Mouse (Mus musculus): Measurements from ENCODE around the gene Ptprg. TPM values are rescaled to one million over a fixed set of nuclear protein-coding genes. Genes with fewer than 3 reads are reported as not detected.
"Not testable (repeated sequence)": the region's sequence is repeated elsewhere in the genome, so short reads cannot be mapped to it uniquely, and the experiment has no call there.

Gene Ptprg
- polyA plus RNA-seq, 1 experiment from 2014 or later = 45.9 TPM

GRCm38 (mm10) chr14:11775951-11776495 is 222.7 kb downstream of the Ptprg start:
- no peaks in the 10 kb centered on the region for H3K9me3 ChIP-seq
- H3K27ac ChIP-seq (replicated peaks) = peak overlapping the region; percentile 59; the same call in 1 of the 2 replicates
- H3K9ac ChIP-seq = no peak overlapping the region
- H3K4me3 ChIP-seq = no peak overlapping the region
- 70% methylated on average over 6 of the region's 6 CpGs for WGBS
- no peak for ATAC-seq (ENCODE audit: low read depth)
- no peak overlapping the region for H3K4me2 ChIP-seq
- no peaks in the 10 kb centered on the region for H3K36me3 ChIP-seq
- H3K4me1 ChIP-seq (replicated peaks) = peaks cover 33% of the 10 kb centered on the region
- no peaks in the 10 kb centered on the region for H3K27me3 ChIP-seq

GRCm38 (mm10) chr14:11776566-11776965 is 223.2 kb downstream of the Ptprg start:
- 68% methylated on average over 6 of the region's 6 CpGs for WGBS
- H3K4me3 ChIP-seq = no peak overlapping the region

DNA sequence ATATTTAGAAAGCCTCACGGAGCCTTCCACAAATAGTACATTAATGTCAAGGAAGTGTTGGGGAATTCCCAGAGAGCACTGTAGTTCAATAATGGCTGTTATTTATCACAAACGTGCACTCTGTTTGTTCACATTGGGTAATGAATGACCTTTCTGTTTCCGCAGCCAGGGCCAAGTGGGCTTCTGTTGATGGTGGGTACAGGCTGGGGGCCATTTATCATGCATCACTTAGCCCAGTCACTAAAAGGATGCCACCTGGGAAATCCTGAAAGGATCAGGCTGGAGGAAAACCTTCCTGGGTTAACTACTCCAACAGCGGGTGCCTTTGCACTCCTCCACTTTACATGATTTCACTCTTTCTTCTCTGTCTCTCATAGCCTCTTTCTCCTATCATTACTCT is 237.9 kb downstream of the Ptprg start:
- H3K4me3 ChIP-seq = no peak overlapping the region
- peaks cover 12% of the 10 kb centered on the region; the same call in 1 of the 2 replicates for H3K4me1 ChIP-seq (replicated peaks)
- WGBS = 30% methylated on average over 4 of the region's 4 CpGs
- H3K27ac ChIP-seq (replicated peaks) = no peak overlapping the region
- H3K36me3 ChIP-seq = no peaks in the 10 kb centered on the region
- no peak overlapping the region for H3K9ac ChIP-seq
- H3K4me2 ChIP-seq = no peak overlapping the region
- H3K27me3 ChIP-seq = no peaks in the 10 kb centered on the region
- H3K9me3 ChIP-seq = no peaks in the 10 kb centered on the region
- ATAC-seq (ENCODE audit: low read depth) = peak; percentile 56; the same call in 1 of the 2 replicates

More at GRCm38 (mm10) chr14:11776566-11776965, 223.2 kb downstream of the Ptprg start:
- Histone ChIP-seq H3K27ac (replicated peaks) (no peak overlapping the region), H3K9ac (no peak overlapping the region), H3K27me3 (no peaks in the 10 kb centered on the region), H3K4me2 (no peak overlapping the region), H3K9me3 (no peaks in the 10 kb centered on the region), H3K36me3 (no peaks in the 10 kb centered on the region), H3K4me1 (replicated peaks) (peaks cover 35% of the 10 kb centered on the region)
- ATAC-seq (ENCODE audit: low read depth) = no peak

DNA sequence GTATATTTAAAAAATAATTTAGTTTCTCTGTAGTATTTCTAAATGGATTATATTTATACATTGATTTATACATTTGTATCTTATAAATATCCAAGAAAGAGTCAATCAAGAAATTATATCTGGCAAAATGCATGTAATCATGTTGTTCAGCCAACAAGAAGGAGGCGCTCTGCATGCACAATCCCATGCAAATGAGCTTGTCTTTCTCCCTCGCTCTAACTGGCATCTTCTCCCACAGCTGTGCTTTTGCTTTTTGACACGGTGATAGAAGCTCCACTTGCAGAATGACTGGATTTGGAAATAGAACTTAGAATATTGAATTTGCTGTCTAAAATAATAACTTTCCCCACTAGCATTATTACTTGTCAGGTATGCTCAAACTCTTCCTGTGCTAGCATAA is 240.5 kb downstream of the Ptprg start:
- no peak overlapping the region for H3K9ac ChIP-seq
- no peak overlapping the region for H3K27ac ChIP-seq (replicated peaks)
- no peaks in the 10 kb centered on the region for H3K27me3 ChIP-seq
- peaks cover 14% of the 10 kb centered on the region; the same call in 1 of the 2 replicates for H3K4me1 ChIP-seq (replicated peaks)
- H3K9me3 ChIP-seq = no peaks in the 10 kb centered on the region
- H3K4me2 ChIP-seq = no peak overlapping the region
- no peak overlapping the region for H3K4me3 ChIP-seq
- no peak for ATAC-seq (ENCODE audit: low read depth)
- H3K36me3 ChIP-seq = no peaks in the 10 kb centered on the region
- 74% methylated on average over 3 of the region's 3 CpGs for WGBS

- Histone ChIP-seq H3K4me2 (no peak overlapping the region), H3K9ac (no peak overlapping the region), H3K27ac (replicated peaks) (no peak overlapping the region), H3K27me3 (no peaks in the 10 kb centered on the region), H3K4me1 (replicated peaks) (peaks cover 5% of the 10 kb centered on the region; the same call in 1 of the 2 replicates), H3K4me3 (no peak overlapping the region), H3K36me3 (no peaks in the 10 kb centered on the region), H3K9me3 (no peaks in the 10 kb centered on the region)
- ATAC-seq (ENCODE audit: low read depth) = no peak
- WGBS = 78% methylated on average over 4 of the region's 4 CpGs
Measured at GRCm38 (mm10) chr14:11802355-11803035, 249.2 kb downstream of the Ptprg start.

GRCm38 (mm10) chr14:11806674-11807073 is 253.3 kb downstream of the Ptprg start:
- Histone ChIP-seq H3K9ac (no peak overlapping the region), H3K27ac (replicated peaks) (no peak overlapping the region), H3K4me2 (no peak overlapping the region), H3K4me3 (no peak overlapping the region), H3K27me3 (no peaks in the 10 kb centered on the region), H3K4me1 (replicated peaks) (peaks cover 8% of the 10 kb centered on the region; the same call in 1 of the 2 replicates), H3K36me3 (no peaks in the 10 kb centered on the region), H3K9me3 (no peaks in the 10 kb centered on the region)
- no peak for ATAC-seq (ENCODE audit: low read depth)
- WGBS = 60% methylated on average over 5 of the region's 5 CpGs

GRCm38 (mm10) chr14:11807465-11807864 is 254.1 kb downstream of the Ptprg start:
- no peaks in the 10 kb centered on the region for H3K36me3 ChIP-seq
- 69% methylated on average over 4 of the region's 4 CpGs for WGBS
- H3K27ac ChIP-seq (replicated peaks) = no peak overlapping the region
- H3K9me3 ChIP-seq = no peaks in the 10 kb centered on the region
- no peak overlapping the region for H3K9ac ChIP-seq
- H3K27me3 ChIP-seq = no peaks in the 10 kb centered on the region
- no peak overlapping the region for H3K4me2 ChIP-seq
- H3K4me3 ChIP-seq = no peak overlapping the region
- H3K4me1 ChIP-seq (replicated peaks) = peaks cover 8% of the 10 kb centered on the region; the same call in 1 of the 2 replicates
- ATAC-seq (ENCODE audit: low read depth) = no peak

DNA sequence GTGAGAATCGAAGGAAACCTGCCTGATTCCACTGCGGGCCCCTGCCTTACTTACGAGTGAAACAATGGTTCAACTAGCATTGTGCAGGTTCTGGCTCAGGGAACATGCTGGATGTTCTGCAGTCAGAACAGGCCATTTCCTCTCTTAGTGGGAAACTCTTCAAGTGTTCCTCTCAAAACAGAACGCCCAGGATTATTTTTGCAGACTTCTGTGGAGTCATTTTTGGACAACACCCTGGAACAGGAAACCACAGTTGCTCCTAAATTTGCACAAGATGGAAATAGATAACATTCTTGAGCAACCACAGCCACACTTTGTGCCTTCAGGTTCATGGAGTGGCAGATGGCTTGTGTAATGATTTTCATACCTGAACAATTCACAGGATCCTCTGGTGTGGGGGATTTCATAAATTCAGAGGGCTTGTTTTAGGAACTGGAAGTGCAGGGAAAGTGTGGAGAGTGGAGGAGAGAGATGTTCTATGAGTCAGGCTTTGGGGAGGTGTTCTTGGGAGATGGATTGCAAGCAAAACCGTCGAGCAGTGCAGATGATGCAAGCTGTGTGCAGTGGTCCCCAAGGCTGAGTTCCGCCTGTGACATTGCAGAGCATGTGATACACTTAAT is 257.9 kb downstream of the Ptprg start:
- Histone ChIP-seq H3K4me1 (replicated peaks) (peaks cover 8% of the 10 kb centered on the region; the same call in 1 of the 2 replicates), H3K27me3 (no peaks in the 10 kb centered on the region), H3K36me3 (no peaks in the 10 kb centered on the region), H3K4me2 (no peak overlapping the region), H3K4me3 (no peak overlapping the region), H3K9me3 (no peaks in the 10 kb centered on the region), H3K27ac (replicated peaks) (no peak overlapping the region), H3K9ac (no peak overlapping the region)
- ATAC-seq (ENCODE audit: low read depth) = no peak
- 77% methylated on average over 7 of the region's 7 CpGs for whole genome bisulfite sequencing

GRCm38 (mm10) chr14:11812291-11812690 is 259.0 kb downstream of the Ptprg start:
- no peak for ATAC-seq (ENCODE audit: low read depth)
- Histone ChIP-seq H3K4me3 (no peak overlapping the region), H3K27ac (replicated peaks) (no peak overlapping the region), H3K9me3 (no peaks in the 10 kb centered on the region), H3K4me1 (replicated peaks) (peaks cover 8% of the 10 kb centered on the region; the same call in 1 of the 2 replicates), H3K4me2 (no peak overlapping the region), H3K36me3 (no peaks in the 10 kb centered on the region), H3K27me3 (no peaks in the 10 kb centered on the region), H3K9ac (no peak overlapping the region)
- WGBS = 89% methylated on average over 7 of the region's 7 CpGs

- not testable (repeated sequence) for H3K4me3 ChIP-seq; H3K4me2 ChIP-seq; H3K27ac ChIP-seq (replicated peaks); H3K36me3 ChIP-seq; H3K9me3 ChIP-seq; ATAC-seq (ENCODE audit: low read depth); H3K27me3 ChIP-seq; H3K9ac ChIP-seq; H3K4me1 ChIP-seq (replicated peaks)
- 63% methylated on average over 4 of the region's 4 CpGs for WGBS
Measured at GRCm38 (mm10) chr14:11814811-11815210, 261.5 kb downstream of the Ptprg start.

- no peak overlapping the region for H3K4me3 ChIP-seq
- no peaks in the 10 kb centered on the region for H3K9me3 ChIP-seq
- H3K4me2 ChIP-seq = no peak overlapping the region
- H3K9ac ChIP-seq = no peak overlapping the region
- no peaks in the 10 kb centered on the region for H3K36me3 ChIP-seq
- no peaks in the 10 kb centered on the region for H3K27me3 ChIP-seq
- 82% methylated on average over 6 of the region's 6 CpGs for WGBS
- H3K27ac ChIP-seq (replicated peaks) = no peak overlapping the region
- 0 out of 2 replicates have a peak, but pooled peaks cover 9% of the 10 kb centered on the region for H3K4me1 ChIP-seq (replicated peaks)
- no peak for ATAC-seq (ENCODE audit: low read depth)
Measured at GRCm38 (mm10) chr14:11817236-11817635, 263.9 kb downstream of the Ptprg start.

DNA sequence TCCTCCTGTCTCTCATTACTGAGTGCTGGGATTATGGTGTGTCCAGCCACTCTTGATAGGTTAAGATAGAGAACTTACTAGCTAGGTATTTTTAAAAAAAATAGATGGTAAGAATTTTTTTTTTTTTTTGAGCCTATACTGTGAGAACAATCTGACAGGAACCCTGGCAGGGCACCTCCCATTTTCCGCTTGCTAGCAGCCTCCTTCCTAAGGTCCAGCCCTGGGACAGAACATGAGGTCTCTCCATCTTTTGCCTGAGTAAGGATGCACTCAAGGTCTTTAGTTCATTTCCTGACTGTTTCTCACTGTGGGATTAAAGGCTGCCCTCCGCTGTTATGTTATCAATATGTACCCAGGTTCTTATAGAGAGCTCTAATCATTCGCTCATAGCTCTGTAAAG is 264.7 kb downstream of the Ptprg start:
- ATAC-seq (ENCODE audit: low read depth) = no peak
- H3K9me3 ChIP-seq = no peaks in the 10 kb centered on the region
- 76% methylated on average over 3 of the region's 3 CpGs for WGBS
- H3K4me1 ChIP-seq (replicated peaks) = peaks cover 17% of the 10 kb centered on the region
- no peak overlapping the region for H3K9ac ChIP-seq
- no peak overlapping the region for H3K4me2 ChIP-seq
- H3K4me3 ChIP-seq = no peak overlapping the region
- H3K36me3 ChIP-seq = no peaks in the 10 kb centered on the region
- no peaks in the 10 kb centered on the region for H3K27me3 ChIP-seq
- no peak overlapping the region for H3K27ac ChIP-seq (replicated peaks)

Measured in neural tube, embryonic 13.5 days (tissue).